Mouse (Mus musculus): ENCODE data around the gene Nono. TPM values are rescaled to one million over a fixed set of nuclear protein-coding genes. Genes with fewer than 3 reads are reported as not detected.

The Nono gene
- polyA plus RNA-seq, 1 experiment from 2014 or later: 138 TPM

Other genes with a start within 250 kb of the Nono start
- gene Snx12, start 206.8 kb upstream of the Nono start, polyA plus RNA-seq (2015; fragmentation: Nextera tagmentation; extraction: Ambion mirVana): 17.7 and 21.9 TPM in 2 replicates
- 1.5 TPM in 2 replicates for gene Foxo4, start 174.8 kb upstream of the Nono start, polyA plus RNA-seq (2015; fragmentation: Nextera tagmentation; extraction: Ambion mirVana)
- not detected in 2 replicates for gene Gm614, start 165.3 kb upstream of the Nono start, polyA plus RNA-seq (2015; fragmentation: Nextera tagmentation; extraction: Ambion mirVana)
- 9.0 and 11.4 TPM in 2 replicates for gene Il2rg, start 161.1 kb upstream of the Nono start, polyA plus RNA-seq (2015; fragmentation: Nextera tagmentation; extraction: Ambion mirVana)
- 0.08 TPM in 1 of 2 replicates, not detected in the other for gene Gm20489, start 160.3 kb upstream of the Nono start, polyA plus RNA-seq (2015; fragmentation: Nextera tagmentation; extraction: Ambion mirVana)
- 18.4 and 21.1 TPM in 2 replicates for gene Med12, start 155.3 kb upstream of the Nono start, polyA plus RNA-seq (2015; fragmentation: Nextera tagmentation; extraction: Ambion mirVana)
- 0.14 and 0.21 TPM in 2 replicates for gene Nlgn3, start 130.2 kb upstream of the Nono start, polyA plus RNA-seq (2015; fragmentation: Nextera tagmentation; extraction: Ambion mirVana)
- 50.0 and 53.6 TPM in 2 replicates for gene Gjb1, start 52.9 kb upstream of the Nono start, polyA plus RNA-seq (2015; fragmentation: Nextera tagmentation; extraction: Ambion mirVana)
- 6.8 and 7.8 TPM in 2 replicates for gene Zmym3, start 8.5 kb upstream of the Nono start, polyA plus RNA-seq (2015; fragmentation: Nextera tagmentation; extraction: Ambion mirVana)
- 1.1 and 1.5 TPM in 2 replicates for gene Itgb1bp2, start 19.8 kb downstream of the Nono start, polyA plus RNA-seq (2015; fragmentation: Nextera tagmentation; extraction: Ambion mirVana)
- gene Taf1, start 103.4 kb downstream of the Nono start, polyA plus RNA-seq (2015; fragmentation: Nextera tagmentation; extraction: Ambion mirVana): 7.3 and 8.3 TPM in 2 replicates
- gene Ogt, start 210.7 kb downstream of the Nono start, polyA plus RNA-seq (2015; fragmentation: Nextera tagmentation; extraction: Ambion mirVana): 44.1 and 54.1 TPM in 2 replicates